Mouse (Mus musculus) intestine, embryonic 15.5 days (tissue): ENCODE results near the gene Ppif. TPM values are rescaled to one million over a fixed set of nuclear protein-coding genes. Genes with fewer than 3 reads are reported as not detected.

Experiments
- ATAC-seq: fragments of 200-750 bp; cut with Nextera tagmentation; 2 replicates; pipeline ENCODE4 v1.8.0; 2017; ENCODE audit warnings: moderate TSS enrichment, moderate library complexity
- H3K27ac ChIP-seq: fragments of 300-500 bp; sonication (generic); 2 replicates; pipeline ENCODE4 v1.5.1; 2015; ENCODE audit warnings: mild to moderate bottlenecking, inconsistent platforms
- H3K27me3 ChIP-seq: fragments of 300-500 bp; sonication (generic); replicated peaks from 2 replicates; pipeline ENCODE4 v1.6.1; 2015; ENCODE audit warnings: inconsistent platforms
- H3K36me3 ChIP-seq: fragments of 300-500 bp; sonication (generic); 2 replicates; pipeline ENCODE4 v1.6.1; 2015; ENCODE audit warnings: inconsistent platforms
- H3K4me1 ChIP-seq: fragments of 300-500 bp; sonication (generic); replicated peaks from 2 replicates; pipeline ENCODE4 v1.6.1; 2015; ENCODE audit warnings: inconsistent platforms
- H3K4me2 ChIP-seq: fragments of 300-500 bp; sonication (generic); replicated peaks from 2 replicates; pipeline ENCODE4 v1.6.1; 2015; ENCODE audit warnings: mild to moderate bottlenecking, inconsistent platforms
- H3K4me3 ChIP-seq: fragments of 300-500 bp; sonication (generic); replicated peaks from 2 replicates; pipeline ENCODE4 v1.5.1; 2015; ENCODE audit warnings: inconsistent platforms
- H3K9ac ChIP-seq: fragments of 300-500 bp; sonication (generic); 2 replicates; pipeline ENCODE4 v1.6.1; 2015; ENCODE audit warnings: inconsistent platforms
- H3K9me3 ChIP-seq: fragments of 300-500 bp; sonication (generic); 2 replicates; pipeline ENCODE4 v1.6.1; 2016; ENCODE audit warnings: inconsistent platforms
- WGBS: fragments of 180-500 bp; shearing (Covaris S2); methylation state at CpG from one replicate; pipeline ENCODE4 v1.1.7; 2015; 5-methylcytosine and 5-hydroxymethylcytosine counted together
- polyA plus RNA-seq: library from polyadenylated mRNA; unstranded; fragments of >200 nt; fragmentation: Nextera tagmentation; extraction: Ambion mirVana; gene quantifications from 2 replicates; pipeline ENCODE4 v1.2.1, GENCODE M21; 2015

The Ppif gene
- polyA plus RNA-seq, 1 experiment from 2014 or later, result 89.9 TPM

DNA sequence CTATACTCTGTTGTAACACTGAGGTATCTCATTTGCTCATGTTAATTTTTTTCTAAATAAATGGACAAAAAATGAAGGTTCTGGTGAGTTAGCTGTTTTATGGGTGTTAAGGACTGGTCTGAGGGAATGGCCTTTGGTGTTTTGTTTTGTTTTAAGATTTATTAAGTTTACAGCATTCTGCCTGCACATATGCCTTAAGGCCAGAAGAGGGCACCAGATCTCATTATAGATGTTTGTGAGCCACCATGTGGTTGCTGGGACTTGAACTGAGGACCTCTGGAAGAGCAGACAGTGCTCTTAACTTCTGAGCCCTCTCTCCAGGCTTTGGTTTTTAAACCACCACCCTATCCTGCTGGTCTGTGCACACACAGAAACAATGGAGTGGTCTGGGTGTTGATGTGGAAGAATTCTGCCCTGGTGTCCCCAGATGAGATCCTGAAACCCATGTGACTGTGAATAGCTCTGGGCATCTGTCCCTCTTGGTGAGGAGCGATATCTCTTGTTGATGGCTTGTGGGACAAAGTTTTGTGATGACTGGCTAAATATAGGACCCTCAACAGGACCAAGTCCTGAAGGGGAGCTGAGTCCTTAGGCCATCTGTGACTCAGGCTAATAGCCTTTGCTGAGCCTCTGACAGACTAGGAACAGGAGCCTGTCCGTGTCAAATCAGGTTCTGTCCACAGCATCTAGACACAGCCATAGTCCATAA, 27.1 kb upstream of the Ppif start:
- Histone ChIP-seq H3K4me1 (no peaks in the 10 kb centered on the region), H3K9ac (no peak overlapping the region), H3K4me3 (no peak overlapping the region), H3K9me3 (no peaks in the 10 kb centered on the region), H3K27me3 (no peaks in the 10 kb centered on the region), H3K36me3 (peaks cover 34% of the 10 kb centered on the region), H3K4me2 (no peak overlapping the region), H3K27ac (no peak overlapping the region)
- ATAC-seq, result no peak
- WGBS, result 81% methylated on average over 2 of the region's 2 CpGs

DNA sequence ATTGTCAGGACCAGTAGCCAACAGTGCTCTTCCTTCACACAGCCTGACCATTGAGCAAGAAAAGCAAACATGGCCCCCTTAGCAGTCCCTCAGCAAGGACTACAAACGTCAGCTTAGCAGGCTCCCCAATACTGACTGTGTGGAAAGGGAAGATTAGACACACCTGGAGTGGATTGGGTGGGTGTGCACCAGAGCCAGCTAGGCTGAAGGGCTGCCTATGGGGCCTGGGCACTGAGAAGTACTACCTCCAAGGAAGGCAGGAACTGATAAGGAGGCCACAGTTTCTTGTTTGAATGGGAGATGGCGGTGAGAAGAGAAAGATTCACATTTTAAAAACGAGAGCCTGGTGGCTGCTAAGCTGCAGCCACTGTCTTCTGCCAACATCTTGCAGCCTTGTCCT, 26.4 kb upstream of the Ppif start:
- Histone ChIP-seq H3K27ac (no peak overlapping the region), H3K27me3 (no peaks in the 10 kb centered on the region), H3K36me3 (peaks cover 26% of the 10 kb centered on the region), H3K4me3 (no peak overlapping the region), H3K4me1 (no peaks in the 10 kb centered on the region), H3K9ac (no peak overlapping the region), H3K4me2 (no peak overlapping the region), H3K9me3 (no peaks in the 10 kb centered on the region)
- WGBS, result 59% methylated on average over 3 of the region's 3 CpGs
- no peak for ATAC-seq

DNA sequence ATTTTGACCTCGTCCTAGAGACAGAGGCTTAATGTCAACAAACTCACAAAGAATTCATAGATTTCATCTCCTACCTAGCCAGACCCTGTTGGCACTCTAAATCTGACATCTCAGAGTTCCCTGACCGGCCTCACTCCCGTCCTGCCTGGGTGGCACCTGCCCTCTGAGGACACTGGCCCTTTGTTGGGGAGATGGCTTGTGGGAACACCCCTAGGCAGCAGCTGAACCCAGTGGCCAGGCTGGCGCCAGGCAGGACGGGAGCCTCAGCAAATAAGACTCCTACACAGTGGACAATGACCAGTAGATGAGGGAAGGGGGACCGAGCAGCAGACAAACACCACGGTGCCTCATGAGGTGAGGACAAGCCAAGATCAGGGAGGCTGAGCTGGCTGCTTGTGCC, 14.3 kb upstream of the Ppif start:
- Histone ChIP-seq H3K9me3 (no peaks in the 10 kb centered on the region), H3K4me2 (no peak overlapping the region), H3K27me3 (no peaks in the 10 kb centered on the region), H3K36me3 (no peaks in the 10 kb centered on the region), H3K9ac (no peak overlapping the region), H3K27ac (no peak overlapping the region), H3K4me3 (no peak overlapping the region), H3K4me1 (no peaks in the 10 kb centered on the region)
- WGBS, result 61% methylated on average over 7 of the region's 7 CpGs
- no peak for ATAC-seq

DNA sequence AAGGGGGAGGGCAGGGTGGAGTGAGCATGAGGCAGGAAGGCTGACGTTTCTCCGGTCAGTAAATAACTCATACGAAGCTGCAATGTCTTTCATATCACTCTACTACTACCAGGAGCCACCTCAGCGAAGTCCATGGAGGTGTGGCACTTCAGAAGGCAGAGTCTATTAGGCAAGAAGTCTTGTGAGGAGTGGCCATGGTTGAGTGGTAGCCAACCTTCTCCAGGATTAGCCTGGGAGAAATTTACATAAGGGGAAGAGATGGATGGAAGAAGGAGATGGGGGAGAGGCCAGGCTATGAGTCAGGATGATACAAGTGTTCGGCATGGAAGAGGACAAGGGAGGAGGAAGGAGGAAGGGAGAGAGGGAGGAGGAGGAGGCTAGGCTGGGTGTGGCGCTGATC, 11.9 kb upstream of the Ppif start:
- no peak overlapping the region for H3K4me3 ChIP-seq
- ATAC-seq, result no peak
- no peaks in the 10 kb centered on the region for H3K36me3 ChIP-seq
- H3K27me3 ChIP-seq, result no peaks in the 10 kb centered on the region
- no peak overlapping the region for H3K4me2 ChIP-seq
- H3K27ac ChIP-seq, result no peak overlapping the region
- H3K9me3 ChIP-seq, result no peaks in the 10 kb centered on the region
- H3K4me1 ChIP-seq, result peaks cover 6% of the 10 kb centered on the region; the same call in 1 of the 2 replicates
- H3K9ac ChIP-seq, result no peak overlapping the region
- WGBS, result 60% methylated on average over 6 of the region's 6 CpGs

DNA sequence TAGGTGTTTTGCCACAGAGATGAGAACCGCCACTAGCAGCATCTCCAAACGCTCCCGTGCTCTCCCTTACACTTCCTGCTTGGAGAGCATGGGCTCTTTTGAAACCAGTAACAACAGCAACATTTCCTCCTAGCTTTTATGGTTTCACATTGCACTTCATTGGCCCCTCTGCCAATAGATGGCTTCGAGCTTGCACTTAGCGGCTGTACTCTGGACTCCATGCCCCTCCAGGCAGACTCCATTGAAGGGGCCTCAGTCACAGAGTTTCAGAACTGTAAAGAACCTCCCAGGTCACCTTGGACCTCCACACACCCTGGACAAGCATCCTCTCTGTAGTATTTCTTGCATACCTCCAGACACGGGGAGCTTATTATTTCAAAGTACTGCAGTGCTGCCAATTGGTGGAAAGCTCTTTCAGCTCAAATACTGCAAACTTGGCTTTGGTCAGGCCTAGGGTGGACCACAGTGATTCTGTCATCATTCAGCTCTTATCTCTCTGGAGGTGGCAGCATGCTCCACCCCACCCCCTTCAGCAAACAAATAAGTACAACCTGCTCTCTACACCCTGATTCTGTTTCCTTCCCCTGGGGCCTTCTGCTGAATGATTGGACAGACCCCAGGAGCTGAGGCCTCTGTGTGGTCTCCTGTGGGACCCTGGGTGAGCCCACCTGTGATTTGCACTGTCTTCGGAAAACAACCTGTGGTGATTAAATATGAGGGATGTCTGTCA, 7.6 kb upstream of the Ppif start:
- Histone ChIP-seq H3K9ac (0 out of 2 replicates have a peak overlapping the region, but pooled peaks have one; percentile 2), H3K36me3 (no peaks in the 10 kb centered on the region), H3K4me3 (no peak overlapping the region), H3K27me3 (no peaks in the 10 kb centered on the region), H3K4me1 (peaks cover 14% of the 10 kb centered on the region; the same call in 1 of the 2 replicates), H3K27ac (peak overlapping the region; percentile 83), H3K9me3 (no peaks in the 10 kb centered on the region), H3K4me2 (peak overlapping the region; percentile 7; the same call in 1 of the 2 replicates)
- WGBS, result 47% methylated on average over 7 of the region's 7 CpGs
- ATAC-seq, result peak; percentile 90

DNA sequence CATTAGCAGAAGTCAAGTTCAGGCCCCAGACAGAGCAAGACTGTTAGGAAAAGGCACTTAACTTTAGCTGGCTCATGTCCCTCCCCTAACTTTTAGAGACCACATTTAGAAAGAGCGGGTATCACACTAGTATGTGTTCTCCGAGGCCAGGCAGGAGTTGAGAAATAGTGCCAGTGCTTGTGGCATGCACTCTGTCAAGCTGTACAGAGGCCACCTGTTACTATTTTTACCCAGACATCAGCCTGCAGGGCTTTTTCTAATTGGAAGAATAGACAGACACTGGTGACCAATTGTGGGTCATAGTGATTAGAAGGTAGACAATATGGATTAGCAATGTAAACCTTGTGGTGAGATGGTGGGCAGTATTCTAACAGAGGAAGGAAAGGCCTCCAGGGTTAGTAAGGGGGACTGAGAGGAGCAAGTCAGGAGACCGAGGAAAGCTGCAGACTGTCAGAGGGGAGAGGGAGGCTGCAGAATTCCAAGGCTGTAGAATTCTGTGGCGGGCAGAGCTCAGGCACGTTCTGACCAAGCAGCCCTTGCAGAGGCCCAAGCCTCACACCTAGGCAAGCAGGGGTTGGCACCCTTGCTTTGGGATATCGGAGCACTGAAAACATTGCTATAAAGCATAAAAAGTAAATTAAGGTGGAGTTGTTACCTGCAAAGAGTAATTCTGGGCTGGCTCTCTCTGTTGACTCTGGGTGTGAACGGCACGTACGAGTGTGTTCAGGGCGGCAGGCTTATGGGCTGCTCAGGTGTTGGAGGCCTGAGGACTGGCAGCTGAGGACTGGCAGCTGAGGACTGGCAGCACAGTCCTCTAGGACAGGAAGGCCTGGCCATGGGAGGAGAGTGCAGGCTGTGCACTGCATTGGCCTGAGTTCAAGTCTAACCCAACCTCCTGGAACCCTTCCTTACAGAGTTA, 6.7 kb upstream of the Ppif start:
- H3K4me3 ChIP-seq, result no peak overlapping the region
- H3K9ac ChIP-seq, result 0 out of 2 replicates have a peak overlapping the region, but pooled peaks have one; percentile 2
- peak; percentile 48 for ATAC-seq
- H3K36me3 ChIP-seq, result no peaks in the 10 kb centered on the region
- peaks cover 14% of the 10 kb centered on the region; the same call in 1 of the 2 replicates for H3K4me1 ChIP-seq
- 53% methylated on average over 10 of the region's 10 CpGs for WGBS
- H3K4me2 ChIP-seq, result 0 out of 2 replicates have a peak overlapping the region, but pooled peaks have one; percentile 7
- no peaks in the 10 kb centered on the region for H3K27me3 ChIP-seq
- H3K9me3 ChIP-seq, result no peaks in the 10 kb centered on the region
- peak overlapping the region; percentile 83 for H3K27ac ChIP-seq

DNA sequence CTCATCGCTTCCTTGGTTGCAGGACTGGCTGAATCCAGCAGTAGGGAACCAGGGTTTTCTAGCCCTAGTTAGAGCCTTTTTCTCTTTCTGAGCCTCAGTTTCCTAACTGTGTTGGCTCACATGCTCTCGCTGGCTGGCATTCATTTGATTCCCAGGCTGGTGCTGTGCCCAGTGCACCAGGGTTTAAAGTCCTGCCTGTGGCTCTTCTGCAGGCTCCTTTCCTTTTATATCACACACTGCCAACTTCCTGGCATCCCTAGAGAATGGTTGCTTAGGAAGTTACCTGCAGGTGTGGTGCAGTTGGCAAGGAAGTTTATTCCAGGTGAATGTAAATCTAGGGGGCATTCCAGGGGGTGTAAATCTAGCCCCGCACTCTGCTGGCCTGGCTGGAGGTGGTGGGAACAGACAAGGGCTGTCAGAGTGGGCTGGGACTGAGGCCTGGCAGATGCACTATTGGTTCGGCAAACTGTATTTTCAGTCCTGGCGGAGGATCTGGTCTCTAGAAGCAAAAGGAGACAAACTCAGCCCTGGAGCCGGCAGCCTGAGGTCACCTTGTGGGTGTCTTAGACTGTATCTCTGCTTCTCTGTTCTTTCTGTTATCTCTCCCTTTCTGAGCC, 575 bp upstream of the Ppif start:
- Histone ChIP-seq H3K27me3 (no peaks in the 10 kb centered on the region), H3K36me3 (peaks cover 12% of the 10 kb centered on the region; the same call in 1 of the 2 replicates), H3K4me2 (peak overlapping the region; percentile 79), H3K27ac (peak overlapping the region; percentile 68; the same call in 1 of the 2 replicates), H3K4me3 (peak overlapping the region; percentile 93), H3K4me1 (peaks cover 19% of the 10 kb centered on the region), H3K9ac (peak overlapping the region; percentile 36), H3K9me3 (no peaks in the 10 kb centered on the region)
- 0 out of 2 replicates have a peak, but pooled peaks have one; percentile 1 for ATAC-seq
- WGBS, result 59% methylated on average over 6 of the region's 6 CpGs

DNA sequence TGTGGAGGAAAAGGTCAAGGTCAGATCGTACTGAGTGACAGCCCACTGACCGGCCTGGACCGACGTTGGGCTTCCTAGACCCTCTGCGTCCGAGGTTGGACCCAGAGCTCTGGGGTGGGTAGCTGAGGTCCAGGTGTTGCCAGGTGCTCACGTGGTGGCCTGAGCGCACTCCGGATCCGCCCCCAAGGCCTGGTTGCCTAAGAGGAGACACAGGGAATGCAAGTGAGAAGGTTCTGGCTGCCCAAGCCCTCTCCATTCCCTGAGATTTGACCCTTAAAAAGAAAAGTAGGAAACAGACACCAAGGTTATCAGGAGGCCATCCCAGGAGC, 579 bp downstream of the Ppif start:
- H3K9me3 ChIP-seq, result no peaks in the 10 kb centered on the region
- H3K36me3 ChIP-seq, result peaks cover 24% of the 10 kb centered on the region
- under 1% methylated on average over 10 of the region's 10 CpGs for WGBS
- H3K4me1 ChIP-seq, result peaks cover 19% of the 10 kb centered on the region
- peak overlapping the region; percentile 93 for H3K4me3 ChIP-seq
- peak; percentile 60 for ATAC-seq
- H3K27me3 ChIP-seq, result no peaks in the 10 kb centered on the region
- peak overlapping the region; percentile 84 for H3K27ac ChIP-seq
- H3K9ac ChIP-seq, result peak overlapping the region; percentile 82
- H3K4me2 ChIP-seq, result peak overlapping the region; percentile 79

DNA sequence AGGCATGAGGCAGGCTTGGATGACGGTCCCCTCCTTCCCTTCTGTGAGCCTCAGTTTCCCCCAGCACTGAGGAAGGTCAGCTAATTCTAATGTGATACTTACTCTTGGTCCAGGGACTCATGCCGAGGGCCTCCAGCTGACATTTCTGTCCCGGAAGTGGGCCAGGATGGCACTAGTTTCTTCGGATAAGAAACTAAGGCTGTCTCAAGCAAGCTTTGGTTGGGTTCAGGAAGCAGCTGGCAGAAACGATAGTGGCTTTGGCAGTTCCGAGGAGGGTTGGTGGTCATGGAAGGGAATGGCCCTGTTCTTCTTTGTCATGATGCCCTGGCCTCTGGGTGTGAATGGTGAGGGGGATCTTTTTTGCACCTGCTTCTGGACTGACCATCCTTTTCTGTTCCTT, 1.1 kb downstream of the Ppif start:
- Histone ChIP-seq H3K4me1 (peaks cover 19% of the 10 kb centered on the region), H3K4me2 (peak overlapping the region; percentile 79), H3K9me3 (no peaks in the 10 kb centered on the region), H3K4me3 (peak overlapping the region; percentile 93), H3K27me3 (no peaks in the 10 kb centered on the region), H3K27ac (no peak overlapping the region), H3K9ac (peak overlapping the region; percentile 82), H3K36me3 (peaks cover 26% of the 10 kb centered on the region)
- WGBS, result 50% methylated on average over 6 of the region's 6 CpGs
- no peak for ATAC-seq

DNA sequence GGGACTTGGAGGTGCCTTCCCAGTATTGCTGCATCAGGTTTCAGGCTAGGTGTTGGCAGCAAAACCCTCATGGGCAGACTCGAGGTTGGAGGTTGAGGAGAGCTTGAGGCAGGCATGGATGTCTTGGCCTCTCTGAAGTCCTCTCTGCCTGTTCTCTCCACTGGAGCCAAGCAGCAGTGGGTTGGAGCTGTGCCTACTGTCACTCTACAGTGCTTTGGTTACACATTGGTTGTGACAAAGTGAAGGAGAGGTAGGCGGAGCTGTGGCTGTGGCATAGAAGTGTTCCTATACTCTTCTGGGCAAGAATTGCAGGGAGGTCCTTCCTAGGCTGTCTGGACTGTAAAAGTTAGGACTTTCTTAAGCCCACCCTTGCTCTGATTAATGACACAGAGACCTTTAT, 2.4 kb downstream of the Ppif start:
- no peak overlapping the region for H3K4me2 ChIP-seq
- H3K4me3 ChIP-seq, result no peak overlapping the region
- 67% methylated on average over 2 of the region's 2 CpGs for WGBS
- H3K27me3 ChIP-seq, result no peaks in the 10 kb centered on the region
- H3K9ac ChIP-seq, result no peak overlapping the region
- no peak for ATAC-seq
- H3K36me3 ChIP-seq, result peaks cover 26% of the 10 kb centered on the region
- no peak overlapping the region for H3K27ac ChIP-seq
- H3K4me1 ChIP-seq, result peaks cover 19% of the 10 kb centered on the region
- H3K9me3 ChIP-seq, result no peaks in the 10 kb centered on the region

DNA sequence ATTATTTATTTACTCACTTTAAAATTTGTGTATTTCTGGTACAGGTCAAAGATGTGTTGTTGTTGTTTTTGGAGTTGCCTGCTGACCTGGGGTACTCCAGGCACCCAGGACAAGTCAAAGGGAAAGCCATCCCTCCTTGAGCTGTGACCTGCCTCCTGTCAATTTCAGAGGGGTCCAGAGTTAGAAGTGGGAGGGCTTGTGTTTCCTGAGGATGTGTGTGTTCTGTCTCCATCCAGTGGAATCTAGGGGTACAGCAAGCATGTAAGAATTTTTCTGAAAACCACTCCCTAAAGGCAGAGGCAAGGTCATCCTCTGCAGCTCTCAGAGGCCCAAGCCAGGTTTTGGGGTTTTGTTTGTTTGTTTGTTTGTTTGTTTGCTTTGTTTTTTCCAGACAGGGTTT, 8.0 kb downstream of the Ppif start:
- no peaks in the 10 kb centered on the region for H3K9me3 ChIP-seq
- H3K27me3 ChIP-seq, result no peaks in the 10 kb centered on the region
- H3K27ac ChIP-seq, result no peak overlapping the region
- ATAC-seq, result peak; percentile 39
- H3K4me2 ChIP-seq, result no peak overlapping the region
- no peak overlapping the region for H3K4me3 ChIP-seq
- H3K9ac ChIP-seq, result no peak overlapping the region
- no peaks in the 10 kb centered on the region for H3K4me1 ChIP-seq
- H3K36me3 ChIP-seq, result peaks cover 26% of the 10 kb centered on the region
